Mouse (Mus musculus) spleen, adult 10 weeks (tissue): Measurements from ENCODE around the gene Gdpd3. TPM values are rescaled to one million over a fixed set of nuclear protein-coding genes. Genes with fewer than 3 reads are reported as not detected.

Source experiments
- polyA plus RNA-seq: library from polyadenylated mRNA; stranded (reverse); fragments of 350-450 nt; fragmentation: Illumina TruSeq; extraction: RNeasy Lipid Tissue Mini Kit (QIAGEN cat#74804); gene quantifications from one replicate; pipeline ENCODE4 v1.2.3, GENCODE M21; 2015; ENCODE audit warnings: low replicate concordance; ENCODE audit not compliant: insufficient read depth

Gdpd3 gene
- 8.9 TPM for polyA plus RNA-seq

GRCm38 (mm10) chr7:126766201-126766600 is at the start of gene Gdpd3:
TSS of gene Gdpd3 (plus strand) at chr7:126766334.

GRCm38 (mm10) chr7:126759050-126759671 is 7.0 kb upstream of the Gdpd3 start, which contains the start of gene Mapk3:
TSS of gene Mapk3 (plus strand) at chr7:126759601.

GRCm38 (mm10) chr7:126776598-126777057 is 10.5 kb downstream of the Gdpd3 start, which contains the start of gene Ypel3:
TSS of gene Ypel3 (plus strand) at chr7:126776955.

GRCm38 (mm10) chr7:126780971-126781635 is 15.0 kb downstream of the Gdpd3 start, which contains the start of gene Tbx6:
TSS of gene Tbx6 (plus strand) at chr7:126781483.

GRCm38 (mm10) chr7:126791851-126792720 is 26.0 kb downstream of the Gdpd3 start, which contains the start of gene Ppp4c:
TSS of gene Ppp4c (minus strand) at chr7:126792496.

GRCm38 (mm10) chr7:126797411-126798126 is 31.4 kb downstream of the Gdpd3 start, which contains the start of gene Fam57b:
TSS of gene Fam57b (plus strand) at chr7:126797668.

Other genes starting within 250 kb of the Gdpd3 start
- gene Eif3c, start 199.9 kb upstream of the Gdpd3 start, polyA plus RNA-seq = 205 TPM
- gene Apobr, start 181.4 kb upstream of the Gdpd3 start, polyA plus RNA-seq = 18.4 TPM
- 40.6 TPM for gene Cln3, start 180.5 kb upstream of the Gdpd3 start, polyA plus RNA-seq
- 0.33 TPM for gene Il27, start 171.4 kb upstream of the Gdpd3 start, polyA plus RNA-seq
- gene Nupr1, start 135.5 kb upstream of the Gdpd3 start, polyA plus RNA-seq = 26.0 TPM
- 30.5 TPM for gene Sgf29, start 117.0 kb upstream of the Gdpd3 start, polyA plus RNA-seq
- gene Sult1a1, start 89.9 kb upstream of the Gdpd3 start, polyA plus RNA-seq = 38.4 TPM
- 9.9 TPM for gene Bola2, start 70.9 kb upstream of the Gdpd3 start, polyA plus RNA-seq
- 7.6 TPM for gene Slx1b, start 70.5 kb upstream of the Gdpd3 start, polyA plus RNA-seq
- gene Coro1a, start 58.5 kb upstream of the Gdpd3 start, polyA plus RNA-seq = 1,014 TPM
- 58.8 TPM for gene Mapk3, start 6.7 kb upstream of the Gdpd3 start, polyA plus RNA-seq
- 121 TPM for gene Ypel3, start 10.6 kb downstream of the Gdpd3 start, polyA plus RNA-seq
- gene Tbx6, start 15.1 kb downstream of the Gdpd3 start, polyA plus RNA-seq = 2.8 TPM
- 170 TPM for gene Ppp4c, start 26.2 kb downstream of the Gdpd3 start, polyA plus RNA-seq
- gene Fam57b, start 31.3 kb downstream of the Gdpd3 start, polyA plus RNA-seq = not detected
- not detected for gene 4930451I11Rik, start 65.3 kb downstream of the Gdpd3 start, polyA plus RNA-seq
- gene Doc2a, start 81.1 kb downstream of the Gdpd3 start, polyA plus RNA-seq = not detected
- gene Hirip3, start 95.6 kb downstream of the Gdpd3 start, polyA plus RNA-seq = 41.1 TPM
- gene Ino80e, start 96.0 kb downstream of the Gdpd3 start, polyA plus RNA-seq = 30.1 TPM
- gene Taok2, start 118.4 kb downstream of the Gdpd3 start, polyA plus RNA-seq = 37.0 TPM
- gene Tmem219, start 156.6 kb downstream of the Gdpd3 start, polyA plus RNA-seq = 47.9 TPM
- 13.7 TPM for gene Kctd13, start 162.5 kb downstream of the Gdpd3 start, polyA plus RNA-seq
- not detected for gene Asphd1, start 183.2 kb downstream of the Gdpd3 start, polyA plus RNA-seq
- gene Sez6l2, start 184.2 kb downstream of the Gdpd3 start, polyA plus RNA-seq = 2.6 TPM
- 56.1 TPM for gene Cdipt, start 209.6 kb downstream of the Gdpd3 start, polyA plus RNA-seq
- gene Cdiptos, start 209.8 kb downstream of the Gdpd3 start, polyA plus RNA-seq = 2.5 TPM
- 13.5 TPM for gene Mvp, start 248.3 kb downstream of the Gdpd3 start, polyA plus RNA-seq